Mouse (Mus musculus) kidney, adult 11 months (tissue): Measurements from ENCODE around the gene Tex50.
A peak's percentile ranks its signal among the peaks of the same experiment; 100 is the strongest.

ENCODE experiments used
- DNase-seq: peaks from one replicate; pipeline ENCODE4 v3.0.0; 2022

Tex50 gene

GRCm38 (mm10) chr1:161122661-161123418 is 36.3 kb downstream of the Tex50 start:
- DNase-seq, result peak; percentile 61

GRCm38 (mm10) chr1:161114591-161114990 is 44.5 kb downstream of the Tex50 start:
- DNase-seq, result no peak

- DNase-seq, result peak; percentile 58
Measured at GRCm38 (mm10) chr1:161109216-161109615, 49.9 kb downstream of the Tex50 start.
